Mouse (Mus musculus): Measurements from ENCODE around the gene Tma7.

DNA sequence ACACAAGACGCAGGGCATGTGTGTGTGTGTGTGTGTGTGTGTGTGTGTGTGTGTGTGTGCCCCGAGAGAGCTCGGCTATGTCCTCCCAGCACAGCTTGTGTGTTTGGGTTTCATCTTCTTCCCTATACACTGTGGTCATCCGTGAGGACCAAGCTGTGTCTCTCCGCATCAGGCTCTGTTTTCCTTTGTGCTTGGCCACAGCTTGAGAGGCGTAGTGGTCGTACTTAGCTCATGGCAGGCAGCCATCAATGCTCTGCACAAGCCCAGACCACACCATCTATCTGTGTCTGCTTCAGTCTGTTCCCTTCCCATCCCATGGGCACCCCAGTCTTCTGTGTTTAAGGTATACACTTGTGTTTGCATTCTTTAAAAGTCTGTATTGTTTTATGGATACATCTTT, 41.0 kb downstream of the Tma7 start:
- TF ChIP-seq POLR2A (IDR thresholded peaks at IDR 0.05; ENCODE audit: insufficient read depth, low read length) (no peak), EP300 (IDR thresholded peaks at IDR 0.05; ENCODE audit: insufficient read depth, low read depth, low read length) (no peak)

All from ES-Bruce4 (cell line).